ENCODE assay signal across 10 mouse cellular contexts in genomic region chr15:79825146-79825825, GRCm38 (mm10). TPM values are rescaled to one million over a fixed set of nuclear protein-coding genes. Genes with fewer than 3 reads are reported as not detected.
DNase-seq lines count a peak whose midpoint lies in the region; ATAC-seq and TF ChIP-seq lines count a peak whose summit lies in the region.
"Had no signal": no experiment of that assay in that cellular context is flagged by ENCODE, and none has a peak within 500 bp of the region (broad histone marks: within the 10 kb centered on the region; RNA-seq: fewer than 3 reads in every experiment).

No protein-coding gene starts in this region.

- no peak overlapping the region for H3K27ac ChIP-seq in gastrocnemius, adult 2 months
- H3K27ac ChIP-seq in testis, adult 2 months (ENCODE audit: control insufficient read depth, insufficient read depth, low read depth, low read length), result no peak overlapping the region
- H3K27ac ChIP-seq in forebrain, embryonic 13.5 days, result peak overlapping the region; percentile 26
- H3K27ac ChIP-seq: midbrain, embryonic 12.5 days had no signal

- 0 out of 2 replicates have a peak overlapping the region, but pooled peaks have one; percentile 1 for H3K4me2 ChIP-seq in forebrain, embryonic 13.5 days
- H3K4me2 ChIP-seq: midbrain, embryonic 12.5 days had no signal

- H3K36me3 ChIP-seq in testis, adult 2 months (ENCODE audit: control insufficient read depth, insufficient read depth, low read length), result no peaks in the 10 kb centered on the region
- H3K36me3 ChIP-seq in forebrain, embryonic 13.5 days (ENCODE audit: poor library complexity, severe bottlenecking), result peaks cover 48% of the 10 kb centered on the region

- ATAC-seq in forebrain, embryonic 13.5 days, result peak; percentile 74
- ATAC-seq: Patski had no signal

- H3K4me1 ChIP-seq in testis, adult 2 months (ENCODE audit: control insufficient read depth, insufficient read depth, low read length), result peaks cover 12% of the 10 kb centered on the region
- H3K4me1 ChIP-seq in forebrain, embryonic 13.5 days, result peaks cover 61% of the 10 kb centered on the region

- WGBS in forebrain, embryonic 13.5 days, result 53% methylated on average over 14 of the region's 14 CpGs

- no peak for DNase-seq in gastrocnemius, adult 2 months
- DNase-seq in gastrocnemius, postnatal 14 days, result no peak
- DNase-seq in testis, postnatal 14 days (ENCODE audit: low spot score), result no peak
- peak; percentile 76 for DNase-seq in retina, embryonic 14.5 days (ENCODE audit: low spot score)
- DNase-seq in layer of hippocampus, adult 11-12 months (ENCODE audit: low spot score), result no peak
- DNase-seq in heart, adult 9 months (ENCODE audit: low spot score in 2 of 2), result no peak

- TF ChIP-seq POLR2A in testis, adult 2 months (IDR thresholded peaks at IDR 0.05; ENCODE audit: control insufficient read depth, low read depth, low read length), result no peak

- H3K9me3 ChIP-seq in forebrain, embryonic 13.5 days (replicated peaks), result no peaks in the 10 kb centered on the region
- H3K9me3 ChIP-seq: midbrain, embryonic 12.5 days had no signal

- TF ChIP-seq CTCF in gastrocnemius, adult 2 months (IDR thresholded peaks at IDR 0.05), result peak; percentile 65
- TF ChIP-seq CTCF in testis, adult 2 months (IDR thresholded peaks at IDR 0.05; ENCODE audit: control insufficient read depth, insufficient read depth, insufficient replicate concordance, low read depth, low read length), result peak; percentile 68; the same call in 1 of the 2 replicates

- intact Hi-C loops in gastrocnemius, adult 2 months (cut with DNase I), result loop anchor here (10.0 kb wide), 1 partner anchor 70 kb away; no protein-coding TSS in a partner anchor
- intact Hi-C loops in gastrocnemius, postnatal 14 days (cut with DNase I; ENCODE audit: low total_unique reads), result no loop called here

- H3K4me3 ChIP-seq in gastrocnemius, adult 2 months, result no peak overlapping the region
- H3K4me3 ChIP-seq in testis, adult 2 months (ENCODE audit: control insufficient read depth, low read depth, low read length), result no peak overlapping the region
- H3K4me3 ChIP-seq in forebrain, embryonic 13.5 days, result no peak overlapping the region
- H3K4me3 ChIP-seq: midbrain, embryonic 12.5 days had no signal

- peak overlapping the region; percentile 18; the same call in 1 of the 2 replicates for H3K9ac ChIP-seq in forebrain, embryonic 13.5 days

- H3K27me3 ChIP-seq in testis, adult 2 months (ENCODE audit: control insufficient read depth, insufficient read depth, low read length), result no peaks in the 10 kb centered on the region
- H3K27me3 ChIP-seq in forebrain, embryonic 13.5 days, result no peaks in the 10 kb centered on the region
- H3K27me3 ChIP-seq: midbrain, embryonic 12.5 days; Patski had no signal

RNA-seq across cellular contexts. Expression of gene Npcd, which starts 8.8 kb away (rescaled TPM):
- under 1 TPM; 0.22 to 0.38 TPM for total RNA-seq in gastrocnemius, adult 2 months (2021)
- under 1 TPM; 0.47 to 0.55 TPM for total RNA-seq in gastrocnemius, postnatal 14 days (2021)
- 0.10 TPM in 1 of 2 replicates, not detected in the other for polyA plus RNA-seq in testis, adult 2 months (2012; rRNA removed)
- not detected in 2 replicates for polyA plus RNA-seq in forebrain, embryonic 13.5 days (2015; fragmentation: Nextera tagmentation; extraction: Ambion mirVana)

RNA-seq across cellular contexts. Expression of gene Cbx6, which starts 9.2 kb away (rescaled TPM):
- total RNA-seq in gastrocnemius, adult 2 months (2021), result 10 to 100 TPM in 1 of 2 experiments, 1 to 10 TPM in 1; 8.4 to 12.6 TPM
- total RNA-seq in gastrocnemius, postnatal 14 days (2021), result 10 to 100 TPM; 21.2 to 23.5 TPM
- 4.6 and 6.6 TPM in 2 replicates for polyA plus RNA-seq in testis, adult 2 months (2012; rRNA removed)
- 39.0 and 43.8 TPM in 2 replicates for polyA plus RNA-seq in forebrain, embryonic 13.5 days (2015; fragmentation: Nextera tagmentation; extraction: Ambion mirVana)

RNA-seq across cellular contexts. Expression of gene Nptxr, which starts 20.7 kb away (rescaled TPM):
- total RNA-seq in gastrocnemius, adult 2 months (2021), result 1 to 10 TPM in 1 of 2 experiments, under 1 TPM in 1; 0.46 to 1.0 TPM
- 1 to 10 TPM; 1.9 to 2.6 TPM for total RNA-seq in gastrocnemius, postnatal 14 days (2021)
- 36.6 and 46.5 TPM in 2 replicates for polyA plus RNA-seq in testis, adult 2 months (2012; rRNA removed)
- polyA plus RNA-seq in forebrain, embryonic 13.5 days (2015; fragmentation: Nextera tagmentation; extraction: Ambion mirVana), result 7.9 and 8.3 TPM in 2 replicates

RNA-seq across cellular contexts. Expression of gene Dnal4, which starts 47.6 kb away (rescaled TPM):
- total RNA-seq in gastrocnemius, adult 2 months (2021), result 1 to 10 TPM; 4.2 to 6.2 TPM
- 1 to 10 TPM; 7.4 to 7.6 TPM for total RNA-seq in gastrocnemius, postnatal 14 days (2021)
- polyA plus RNA-seq in testis, adult 2 months (2012; rRNA removed), result 187 and 198 TPM in 2 replicates
- 90.6 and 94.0 TPM in 2 replicates for polyA plus RNA-seq in forebrain, embryonic 13.5 days (2015; fragmentation: Nextera tagmentation; extraction: Ambion mirVana)
